Mouse (Mus musculus) hindbrain, embryonic 15.5 days (tissue): ENCODE results near the gene Grk3. TPM values are rescaled to one million over a fixed set of nuclear protein-coding genes. Genes with fewer than 3 reads are reported as not detected.

Experiments
- ATAC-seq: fragments of 200-750 bp; cut with Nextera tagmentation; 2 replicates; pipeline ENCODE4 v1.8.0; 2017; ENCODE audit warnings: low read depth, moderate number of reproducible peaks, moderate TSS enrichment; ENCODE audit not compliant: low FRiP score
- H3K27ac ChIP-seq: fragments of 300-500 bp; sonication (generic); replicated peaks from 2 replicates; pipeline ENCODE4 v1.5.1; 2015; ENCODE audit warnings: mild to moderate bottlenecking, inconsistent platforms
- H3K27me3 ChIP-seq: fragments of 300-500 bp; sonication (generic); 2 replicates; pipeline ENCODE4 v1.6.1; 2015; ENCODE audit warnings: control low read depth, inconsistent platforms
- H3K36me3 ChIP-seq: fragments of 300-500 bp; sonication (generic); 2 replicates; pipeline ENCODE4 v1.6.1; 2015; ENCODE audit warnings: control low read depth, inconsistent platforms
- H3K4me1 ChIP-seq: fragments of 300-500 bp; sonication (generic); replicated peaks from 2 replicates; pipeline ENCODE4 v1.6.1; 2015; ENCODE audit warnings: control low read depth, inconsistent platforms
- H3K4me2 ChIP-seq: fragments of 300-500 bp; sonication (generic); 2 replicates; pipeline ENCODE4 v1.6.1; 2015; ENCODE audit warnings: moderate library complexity, mild to moderate bottlenecking, inconsistent platforms
- H3K4me3 ChIP-seq: fragments of 300-500 bp; sonication (generic); 2 replicates; pipeline ENCODE4 v1.5.1; 2015; ENCODE audit warnings: mild to moderate bottlenecking, inconsistent platforms
- H3K9ac ChIP-seq: fragments of 300-500 bp; sonication (generic); 2 replicates; pipeline ENCODE4 v1.6.1; 2015; ENCODE audit warnings: inconsistent platforms
- H3K9me3 ChIP-seq: fragments of 300-500 bp; sonication (generic); 2 replicates; pipeline ENCODE4 v1.6.1; 2016; ENCODE audit warnings: control low read depth, inconsistent platforms
- WGBS: fragments of 180-500 bp; shearing (Covaris S2); methylation state at CpG from one replicate; pipeline ENCODE4 v1.1.7; 2015; 5-methylcytosine and 5-hydroxymethylcytosine counted together
- polyA plus RNA-seq: library from polyadenylated mRNA; unstranded; fragments of >200 nt; fragmentation: Nextera tagmentation; extraction: Ambion mirVana; gene quantifications from 2 replicates; pipeline ENCODE4 v1.2.1, GENCODE M21; 2015

Grk3 gene
- polyA plus RNA-seq, 1 experiment from 2014 or later = 24.3 TPM

GRCm38 (mm10) chr5:113031201-113031754 is 15.7 kb upstream of the Grk3 start:
- ATAC-seq = peak; percentile 67
- H3K9me3 ChIP-seq = no peaks in the 10 kb centered on the region
- H3K27me3 ChIP-seq = no peaks in the 10 kb centered on the region
- WGBS = 30% methylated on average over 15 of the region's 15 CpGs
- peak overlapping the region; percentile 16 for H3K4me2 ChIP-seq
- peak overlapping the region; percentile 59 for H3K27ac ChIP-seq
- peaks cover 23% of the 10 kb centered on the region for H3K4me1 ChIP-seq
- H3K36me3 ChIP-seq = no peaks in the 10 kb centered on the region
- no peak overlapping the region for H3K9ac ChIP-seq
- no peak overlapping the region for H3K4me3 ChIP-seq

GRCm38 (mm10) chr5:113030082-113030481 is 14.5 kb upstream of the Grk3 start:
- WGBS = 77% methylated on average over 3 of the region's 3 CpGs
- Histone ChIP-seq H3K4me2 (no peak overlapping the region), H3K27ac (no peak overlapping the region), H3K4me1 (peaks cover 18% of the 10 kb centered on the region), H3K27me3 (no peaks in the 10 kb centered on the region), H3K9me3 (no peaks in the 10 kb centered on the region), H3K36me3 (no peaks in the 10 kb centered on the region), H3K4me3 (no peak overlapping the region), H3K9ac (no peak overlapping the region)
- no peak for ATAC-seq

- Histone ChIP-seq H3K36me3 (no peaks in the 10 kb centered on the region), H3K4me1 (peaks cover 25% of the 10 kb centered on the region), H3K4me3 (no peak overlapping the region), H3K27ac (no peak overlapping the region), H3K9ac (no peak overlapping the region), H3K27me3 (no peaks in the 10 kb centered on the region), H3K9me3 (no peaks in the 10 kb centered on the region), H3K4me2 (no peak overlapping the region)
- WGBS = 91% methylated on average over 5 of the region's 5 CpGs
- no peak for ATAC-seq
These were observed 11.1 kb upstream of the Grk3 start for GRCm38 (mm10) chr5:113026706-113027105.

GRCm38 (mm10) chr5:113024154-113024764 is 8.7 kb upstream of the Grk3 start:
- no peak overlapping the region for H3K4me3 ChIP-seq
- ATAC-seq = peak; percentile 61; the same call in 1 of the 2 replicates
- no peaks in the 10 kb centered on the region for H3K27me3 ChIP-seq
- H3K9me3 ChIP-seq = no peaks in the 10 kb centered on the region
- no peak overlapping the region for H3K9ac ChIP-seq
- peaks cover 15% of the 10 kb centered on the region for H3K4me1 ChIP-seq
- no peaks in the 10 kb centered on the region for H3K36me3 ChIP-seq
- H3K27ac ChIP-seq = peak overlapping the region; percentile 21
- 30% methylated on average over 18 of the region's 18 CpGs for WGBS
- H3K4me2 ChIP-seq = peak overlapping the region; percentile 6

- no peak for ATAC-seq
These were observed 2.6 kb upstream of the Grk3 start for GRCm38 (mm10) chr5:113018190-113018589.

GRCm38 (mm10) chr5:113017004-113017403 is 1.4 kb upstream of the Grk3 start:
- Histone ChIP-seq H3K36me3 (no peaks in the 10 kb centered on the region), H3K27me3 (no peaks in the 10 kb centered on the region), H3K4me2 (no peak overlapping the region), H3K4me3 (no peak overlapping the region), H3K9me3 (no peaks in the 10 kb centered on the region), H3K4me1 (peaks cover 29% of the 10 kb centered on the region), H3K27ac (no peak overlapping the region), H3K9ac (no peak overlapping the region)
- 90% methylated on average over 1 of the region's 1 CpGs for WGBS
- no peak for ATAC-seq

More at GRCm38 (mm10) chr5:113018190-113018589, 2.6 kb upstream of the Grk3 start:
- no peak overlapping the region for H3K4me2 ChIP-seq
- no peak overlapping the region for H3K9ac ChIP-seq
- H3K27me3 ChIP-seq = no peaks in the 10 kb centered on the region
- 56% methylated on average over 8 of the region's 8 CpGs for WGBS
- H3K36me3 ChIP-seq = no peaks in the 10 kb centered on the region
- no peak overlapping the region for H3K4me3 ChIP-seq
- H3K4me1 ChIP-seq = peaks cover 25% of the 10 kb centered on the region
- no peak overlapping the region for H3K27ac ChIP-seq
- no peaks in the 10 kb centered on the region for H3K9me3 ChIP-seq

GRCm38 (mm10) chr5:113014808-113015235 is 769 bp downstream of the Grk3 start:
- Histone ChIP-seq H3K4me1 (peaks cover 35% of the 10 kb centered on the region), H3K4me3 (peak overlapping the region; percentile 78), H3K36me3 (no peaks in the 10 kb centered on the region), H3K27me3 (no peaks in the 10 kb centered on the region), H3K9ac (peak overlapping the region; percentile 72), H3K9me3 (no peaks in the 10 kb centered on the region), H3K4me2 (peak overlapping the region; percentile 76), H3K27ac (peak overlapping the region; percentile 75)
- WGBS = 3% methylated on average over 13 of the region's 14 CpGs
- peak; percentile 62 for ATAC-seq

DNA sequence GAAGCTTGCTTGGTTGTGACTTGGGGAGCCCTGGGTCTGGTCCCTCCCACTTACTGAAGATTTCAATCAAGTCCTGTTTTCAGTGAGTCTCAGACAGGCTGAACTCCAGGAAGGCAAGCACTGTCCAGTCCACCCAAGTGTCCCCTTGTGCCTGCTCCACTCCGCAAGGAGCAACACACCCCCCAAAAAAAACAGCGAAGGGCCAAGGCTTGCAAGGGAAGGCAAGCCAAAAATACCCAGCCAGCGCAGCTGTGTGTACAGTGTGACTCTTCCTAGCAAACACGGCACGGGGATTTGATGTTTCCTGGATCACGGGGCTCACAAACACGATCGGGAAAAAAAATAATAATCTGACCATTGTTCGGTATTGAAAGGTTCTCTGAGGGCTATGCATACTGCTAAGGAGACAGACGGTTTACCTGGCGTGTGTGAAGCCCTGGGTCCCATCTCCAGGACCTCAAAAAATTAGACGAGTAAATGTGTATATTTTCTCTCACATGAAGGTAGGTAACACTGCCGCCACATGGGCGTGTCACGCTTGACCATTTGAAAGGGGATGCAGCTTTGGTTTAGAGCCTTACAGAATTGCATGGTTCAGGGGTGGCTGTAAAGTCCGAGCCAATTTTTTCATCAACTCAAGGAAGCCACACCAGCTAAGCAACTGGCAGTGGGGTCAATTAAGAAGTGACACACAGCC is 1.3 kb downstream of the Grk3 start:
- WGBS = 58% methylated on average over 16 of the region's 16 CpGs
- H3K27me3 ChIP-seq = no peaks in the 10 kb centered on the region
- H3K27ac ChIP-seq = peak overlapping the region; percentile 75; the same call in 1 of the 2 replicates
- peak overlapping the region; percentile 78 for H3K4me3 ChIP-seq
- H3K36me3 ChIP-seq = no peaks in the 10 kb centered on the region
- H3K9me3 ChIP-seq = no peaks in the 10 kb centered on the region
- peaks cover 35% of the 10 kb centered on the region for H3K4me1 ChIP-seq
- H3K9ac ChIP-seq = peak overlapping the region; percentile 72
- peak overlapping the region; percentile 76 for H3K4me2 ChIP-seq
- no peak for ATAC-seq

GRCm38 (mm10) chr5:113011926-113012325 is 3.7 kb downstream of the Grk3 start:
- H3K4me1 ChIP-seq = peaks cover 32% of the 10 kb centered on the region
- 0 out of 2 replicates have a peak overlapping the region, but pooled peaks have one; percentile 3 for H3K4me2 ChIP-seq
- no peak overlapping the region for H3K9ac ChIP-seq
- H3K27ac ChIP-seq = no peak overlapping the region
- WGBS = 90% methylated on average over 10 of the region's 10 CpGs
- H3K9me3 ChIP-seq = no peaks in the 10 kb centered on the region
- no peak overlapping the region for H3K4me3 ChIP-seq
- ATAC-seq = no peak
- H3K27me3 ChIP-seq = no peaks in the 10 kb centered on the region
- H3K36me3 ChIP-seq = no peaks in the 10 kb centered on the region

GRCm38 (mm10) chr5:113009183-113009820 is 6.3 kb downstream of the Grk3 start:
- Histone ChIP-seq H3K36me3 (no peaks in the 10 kb centered on the region), H3K27ac (no peak overlapping the region), H3K9ac (no peak overlapping the region), H3K9me3 (no peaks in the 10 kb centered on the region), H3K27me3 (no peaks in the 10 kb centered on the region), H3K4me3 (no peak overlapping the region), H3K4me1 (peaks cover 19% of the 10 kb centered on the region), H3K4me2 (no peak overlapping the region)
- ATAC-seq = no peak
- 86% methylated on average over 8 of the region's 8 CpGs for WGBS

DNA sequence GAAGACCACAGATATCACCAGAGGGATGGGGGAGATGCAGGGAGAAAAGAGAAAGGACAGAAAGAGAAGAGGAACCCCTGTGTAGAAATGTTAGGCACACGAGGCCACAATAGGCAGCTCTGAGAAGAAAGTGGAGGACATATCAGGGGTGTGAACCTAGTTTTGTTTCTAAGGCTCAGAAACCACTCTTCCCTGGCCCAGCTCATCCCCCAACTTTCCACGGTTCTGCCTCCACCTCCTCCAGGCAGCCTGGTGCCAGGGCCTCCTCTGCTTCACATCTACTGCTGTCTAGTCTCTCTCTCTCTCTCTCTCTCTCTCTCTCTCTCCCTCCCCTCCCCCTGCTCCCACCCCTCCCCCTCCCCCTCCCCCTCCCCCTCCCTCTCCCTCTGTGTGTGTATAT is 7.1 kb downstream of the Grk3 start:
- Histone ChIP-seq H3K9me3 (no peaks in the 10 kb centered on the region), H3K4me1 (peaks cover 11% of the 10 kb centered on the region), H3K4me3 (no peak overlapping the region), H3K27me3 (no peaks in the 10 kb centered on the region), H3K27ac (no peak overlapping the region), H3K4me2 (no peak overlapping the region), H3K9ac (no peak overlapping the region), H3K36me3 (no peaks in the 10 kb centered on the region)
- no peak for ATAC-seq
- WGBS = 89% methylated on average over 2 of the region's 2 CpGs

GRCm38 (mm10) chr5:113006997-113007396 is 8.6 kb downstream of the Grk3 start:
- H3K9ac ChIP-seq = no peak overlapping the region
- no peak overlapping the region for H3K4me3 ChIP-seq
- H3K4me1 ChIP-seq = peaks cover 12% of the 10 kb centered on the region; the same call in 1 of the 2 replicates
- WGBS = 89% methylated on average over 7 of the region's 7 CpGs
- no peak overlapping the region for H3K27ac ChIP-seq
- H3K36me3 ChIP-seq = no peaks in the 10 kb centered on the region
- no peaks in the 10 kb centered on the region for H3K27me3 ChIP-seq
- no peak for ATAC-seq
- no peak overlapping the region for H3K4me2 ChIP-seq
- H3K9me3 ChIP-seq = no peaks in the 10 kb centered on the region
